In genomic region chr17:63043046-63043675, GRCm38 (mm10) we compare ENCODE assay signal across 22 mouse cellular contexts.
A peak's percentile ranks its signal among the peaks of the same experiment; 100 is the strongest.
DNase-seq lines count a peak whose midpoint lies in the region; ATAC-seq and TF ChIP-seq lines count a peak whose summit lies in the region.
"Had no signal": no experiment of that assay in that cellular context is flagged by ENCODE, and none has a peak within 500 bp of the region (broad histone marks: within the 10 kb centered on the region; RNA-seq: fewer than 3 reads in every experiment).

No protein-coding gene starts in this region.

- WGBS in liver, postnatal 0 days (ENCODE audit: insufficient replicate concordance) = 73% methylated on average over 9 of the region's 9 CpGs
- WGBS in liver, embryonic 11.5 days = 90% methylated on average over 9 of the region's 9 CpGs

- no peak overlapping the region for H3K4me2 ChIP-seq in liver, postnatal 0 days (ENCODE audit: low read depth, low read length)
- no peak overlapping the region for H3K4me2 ChIP-seq in liver, embryonic 11.5 days
- H3K4me2 ChIP-seq: hindbrain, embryonic 12.5 days; intestine, embryonic 15.5 days; kidney, embryonic 15.5 days; lung, embryonic 14.5 days; neural tube, embryonic 12.5 days had no signal

- H3K9me3 ChIP-seq in liver, postnatal 0 days (ENCODE audit: low read length) = no peaks in the 10 kb centered on the region
- H3K9me3 ChIP-seq in liver, embryonic 11.5 days (ENCODE audit: control insufficient read depth, low read length) = no peaks in the 10 kb centered on the region; the same call in 1 of the 2 replicates
- H3K9me3 ChIP-seq: heart, embryonic 10.5 days; intestine, embryonic 15.5 days had no signal

- TF ChIP-seq CTCF in liver, postnatal 0 days (IDR thresholded peaks at IDR 0.05; ENCODE audit: low read depth) = no peak

- DNase-seq in frontal cortex, postnatal 10 days (ENCODE audit: low spot score in 2 of 2) = no peak
- DNase-seq in liver, postnatal 0 days = peak; percentile 14
- no peak for DNase-seq in liver, embryonic 11.5 days (ENCODE audit: low spot score)
- peak; percentile 2 to 3 for DNase-seq in monocyte, adult 2 months (ENCODE audit: low read depth in 1 of 2, low spot score in 2 of 2)
- no peak for DNase-seq in heart, adult 8-10 months (ENCODE audit: low spot score)
- DNase-seq in thymus, postnatal 25 days = no peak
- DNase-seq: adrenal gland, postnatal 36 days; cerebellum, adult 18-20 months; cerebellum, postnatal 25 days; gastrocnemius, postnatal 14 days; kidney, postnatal 4 days; liver; lung, embryonic 14.5 days; right cerebral cortex, adult 18-20 months; thymus, postnatal 14 days had no signal

- 0 out of 2 replicates have a peak, but pooled peaks have one; percentile 22 for ATAC-seq in frontal cortex, adult (ENCODE audit: low TSS enrichment)
- ATAC-seq in liver, postnatal 0 days = peak; percentile 61
- no peak for ATAC-seq in liver, embryonic 11.5 days (replicated peaks; ENCODE audit: low FRiP score)
- peak; percentile 83 for ATAC-seq in common myeloid progenitor, adult 5-6 weeks (replicated peaks; ENCODE audit: low read depth, poor library complexity, severe bottlenecking)
- ATAC-seq: intestine, embryonic 15.5 days had no signal

- no peak overlapping the region for H3K9ac ChIP-seq in liver, postnatal 0 days (replicated peaks)
- H3K9ac ChIP-seq in liver, embryonic 11.5 days (ENCODE audit: low read depth, low read length) = no peak overlapping the region
- H3K9ac ChIP-seq: hindbrain, embryonic 12.5 days; intestine, embryonic 15.5 days; kidney, embryonic 15.5 days; lung, embryonic 14.5 days; neural tube, embryonic 12.5 days had no signal

- no peaks in the 10 kb centered on the region for H3K27me3 ChIP-seq in liver, postnatal 0 days (ENCODE audit: insufficient read depth, low read length)
- no peaks in the 10 kb centered on the region for H3K27me3 ChIP-seq in liver, embryonic 11.5 days (replicated peaks; ENCODE audit: control insufficient read depth, insufficient read depth, low read length)
- H3K27me3 ChIP-seq: hindbrain, embryonic 12.5 days; intestine, embryonic 15.5 days; kidney, embryonic 15.5 days; neural tube, embryonic 12.5 days had no signal

- no peaks in the 10 kb centered on the region for H3K36me3 ChIP-seq in liver, postnatal 0 days (replicated peaks; ENCODE audit: insufficient read depth, low read length)
- no peaks in the 10 kb centered on the region for H3K36me3 ChIP-seq in liver, embryonic 11.5 days (ENCODE audit: control insufficient read depth, insufficient read depth, low read length)
- H3K36me3 ChIP-seq: heart, embryonic 10.5 days; hindbrain, embryonic 12.5 days; intestine, embryonic 15.5 days; kidney, embryonic 15.5 days; neural tube, embryonic 12.5 days had no signal

- TF ChIP-seq EP300 in liver, postnatal 0 days (IDR thresholded peaks at IDR 0.05; ENCODE audit: low read depth) = no peak

- H3K4me1 ChIP-seq in liver, postnatal 0 days (ENCODE audit: insufficient read depth) = no peaks in the 10 kb centered on the region
- no peaks in the 10 kb centered on the region for H3K4me1 ChIP-seq in liver, embryonic 11.5 days (replicated peaks; ENCODE audit: control insufficient read depth, insufficient read depth, low read length)
- H3K4me1 ChIP-seq: hindbrain, embryonic 12.5 days; intestine, embryonic 15.5 days; neural tube, embryonic 12.5 days had no signal

- H3K4me3 ChIP-seq in liver, postnatal 0 days (ENCODE audit: low read depth, low read length) = no peak overlapping the region
- no peak overlapping the region for H3K4me3 ChIP-seq in liver, embryonic 11.5 days (ENCODE audit: low read depth, low read length)
- H3K4me3 ChIP-seq: heart, embryonic 10.5 days; hindbrain, embryonic 12.5 days; intestine, embryonic 15.5 days; kidney, embryonic 15.5 days; neural tube, embryonic 12.5 days had no signal

- H3K27ac ChIP-seq in liver, postnatal 0 days (ENCODE audit: low read depth) = no peak overlapping the region
- H3K27ac ChIP-seq in liver, embryonic 11.5 days (ENCODE audit: low read depth, low read length) = no peak overlapping the region
- H3K27ac ChIP-seq: heart, embryonic 10.5 days; hindbrain, embryonic 12.5 days; intestine, embryonic 15.5 days; kidney, embryonic 15.5 days; neural tube, embryonic 12.5 days had no signal

Comparison
In these comparisons a context has a peak if more than half of its experiments do, and no peak if none do; other contexts are left out.
1. DNase-seq: peak in liver, postnatal 0 days (single experiment) and monocyte, adult 2 months (2 of 2); none in frontal cortex, postnatal 10 days (0 of 2), liver, embryonic 11.5 days (single experiment), heart, adult 8-10 months (single experiment) and thymus, postnatal 25 days (single experiment).